Mouse (Mus musculus): ENCODE measurements around the gene Armc5. TPM values are rescaled to one million over a fixed set of nuclear protein-coding genes. Genes with fewer than 3 reads are reported as not detected.

Gene Armc5
- polyA plus RNA-seq, 1 experiment from 2014 or later, result 16.6 TPM

DNA sequence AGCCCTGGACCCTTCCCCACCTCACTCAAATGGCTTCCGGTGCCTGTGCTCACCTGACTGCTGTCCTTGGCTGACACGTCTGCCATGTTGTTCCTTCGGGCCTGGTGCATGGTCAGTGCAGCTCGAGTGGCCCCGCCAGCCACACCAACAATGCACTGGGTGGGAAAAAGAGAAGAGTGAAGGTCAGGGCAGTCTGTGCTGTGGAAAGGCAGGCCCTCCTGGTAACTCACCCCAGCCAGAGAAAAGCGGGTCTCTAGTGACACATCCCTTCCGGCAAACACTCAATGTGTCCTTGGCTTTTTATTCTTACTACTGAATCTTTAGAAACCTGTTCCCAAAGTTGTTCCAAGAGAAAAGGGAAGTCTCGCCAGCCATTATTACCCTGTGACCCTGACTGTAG, 47.9 kb downstream of the Armc5 start:
- no peak for DNase-seq (ENCODE audit: low spot score)

DNA sequence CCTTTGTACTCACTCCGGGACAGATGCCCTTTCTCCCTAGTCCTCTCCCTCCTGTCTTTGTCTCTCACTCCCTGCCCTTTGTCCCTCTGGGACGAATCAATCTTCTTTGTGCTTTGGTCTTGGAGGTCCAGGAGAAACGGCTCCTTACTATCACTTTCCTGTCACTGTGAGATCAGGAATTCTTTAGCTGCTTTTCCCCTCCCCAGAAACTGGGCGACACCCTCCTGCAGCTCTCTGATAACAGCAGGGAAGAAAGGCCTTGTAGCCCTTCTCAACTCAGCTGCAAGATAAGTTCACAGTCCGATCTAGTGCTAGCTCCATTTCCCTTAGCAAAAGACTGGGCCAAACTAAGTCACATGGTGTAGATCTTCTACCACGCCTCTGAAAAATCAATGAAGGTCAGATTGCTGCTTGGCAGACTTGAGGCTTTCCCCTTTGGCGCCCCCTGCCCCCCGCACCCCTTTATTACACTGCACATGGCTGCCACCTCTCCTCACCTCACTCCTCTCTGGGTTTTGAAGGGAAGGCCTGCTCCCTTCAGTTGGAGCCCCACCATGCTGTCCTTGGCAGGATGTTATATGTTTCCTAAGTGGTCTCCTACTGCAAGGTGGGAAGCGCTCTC, 51.9 kb downstream of the Armc5 start:
- DNase-seq (ENCODE audit: low spot score), result peak; percentile 31

Small RNA genes within 50 kb of the gene (microRNA-seq; reads per million reads assigned to microRNA genes)
- gene Mir3103 (ENCODE audit: borderline number of aligned reads), result not detected

Other genes with a start within 250 kb of the Armc5 start
- 372 and 387 TPM in 2 replicates for gene Pycard, start 243.5 kb upstream of the Armc5 start, polyA plus RNA-seq (2015; fragmentation: Nextera tagmentation; extraction: Ambion mirVana)
- not detected in 2 replicates for gene Trim72, start 233.4 kb upstream of the Armc5 start, polyA plus RNA-seq (2015; fragmentation: Nextera tagmentation; extraction: Ambion mirVana)
- gene Itgam, start 174.7 kb upstream of the Armc5 start, polyA plus RNA-seq (2015; fragmentation: Nextera tagmentation; extraction: Ambion mirVana), result 1.2 and 1.4 TPM in 2 replicates
- not detected in 2 replicates for gene Gm49368, start 174.7 kb upstream of the Armc5 start, polyA plus RNA-seq (2015; fragmentation: Nextera tagmentation; extraction: Ambion mirVana)
- gene Itgax, start 107.8 kb upstream of the Armc5 start, polyA plus RNA-seq (2015; fragmentation: Nextera tagmentation; extraction: Ambion mirVana), result 1.5 and 1.6 TPM in 2 replicates
- 1.7 and 1.9 TPM in 2 replicates for gene Itgad, start 83.0 kb upstream of the Armc5 start, polyA plus RNA-seq (2015; fragmentation: Nextera tagmentation; extraction: Ambion mirVana)
- 3.0 and 4.0 TPM in 2 replicates for gene Cox6a2, start 31.0 kb upstream of the Armc5 start, polyA plus RNA-seq (2015; fragmentation: Nextera tagmentation; extraction: Ambion mirVana)
- 4.8 and 5.5 TPM in 2 replicates for gene 9130023H24Rik, start 689 bp downstream of the Armc5 start, polyA plus RNA-seq (2015; fragmentation: Nextera tagmentation; extraction: Ambion mirVana)
- gene Tgfb1i1, start 9.5 kb downstream of the Armc5 start, polyA plus RNA-seq (2015; fragmentation: Nextera tagmentation; extraction: Ambion mirVana), result 12.7 and 13.9 TPM in 2 replicates
- gene Slc5a2, start 28.3 kb downstream of the Armc5 start, polyA plus RNA-seq (2015; fragmentation: Nextera tagmentation; extraction: Ambion mirVana), result not detected in 2 replicates
- gene BC017158, start 60.8 kb downstream of the Armc5 start, polyA plus RNA-seq (2015; fragmentation: Nextera tagmentation; extraction: Ambion mirVana), result 9.0 and 10.0 TPM in 2 replicates
- 243 and 265 TPM in 2 replicates for gene Rgs10, start 181.4 kb downstream of the Armc5 start, polyA plus RNA-seq (2015; fragmentation: Nextera tagmentation; extraction: Ambion mirVana)
- 26.9 and 27.6 TPM in 2 replicates for gene Tial1, start 224.4 kb downstream of the Armc5 start, polyA plus RNA-seq (2015; fragmentation: Nextera tagmentation; extraction: Ambion mirVana)

Data from thymus, postnatal 0 days (tissue).